Mouse (Mus musculus): ENCODE measurements around the gene Tmcc3.

GRCm38 (mm10) chr10:94461871-94462270 is 150.1 kb downstream of the Tmcc3 start:
- TF ChIP-seq EP300 (IDR thresholded peaks at IDR 0.05; ENCODE audit: insufficient read depth, low read depth, low read length) (no peak), POLR2A (IDR thresholded peaks at IDR 0.05; ENCODE audit: insufficient read depth, low read depth, low read length) (no peak), CTCF (IDR thresholded peaks at IDR 0.05) (no peak)
